Mouse (Mus musculus) heart, embryonic 12.5 days (tissue): ENCODE measurements around the gene Clec16a. TPM values are rescaled to one million over a fixed set of nuclear protein-coding genes. Genes with fewer than 3 reads are reported as not detected.

Experiments
- ATAC-seq: fragments of 200-750 bp; cut with Nextera tagmentation; 2 replicates; pipeline ENCODE4 v1.8.0; 2017; ENCODE audit warnings: moderate TSS enrichment, moderate library complexity; ENCODE audit not compliant: insufficient number of reproducible peaks, low FRiP score
- H3K27ac ChIP-seq: fragments of 300-500 bp; sonication (generic); 2 replicates; pipeline ENCODE4 v1.5.1; 2016; ENCODE audit warnings: mild to moderate bottlenecking, moderate library complexity; ENCODE audit not compliant: poor library complexity, severe bottlenecking
- H3K27me3 ChIP-seq: fragments of 300-500 bp; sonication (generic); replicated peaks from 2 replicates; pipeline ENCODE4 v1.6.1; 2016; ENCODE audit warnings: mild to moderate bottlenecking, moderate library complexity
- H3K36me3 ChIP-seq: fragments of 300-500 bp; sonication (generic); 2 replicates; pipeline ENCODE4 v1.6.1; 2016; ENCODE audit warnings: mild to moderate bottlenecking, moderate library complexity
- H3K4me1 ChIP-seq: fragments of 300-500 bp; sonication (generic); replicated peaks from 2 replicates; pipeline ENCODE4 v1.6.1; 2016; ENCODE audit warnings: mild to moderate bottlenecking
- H3K4me2 ChIP-seq: fragments of 300-500 bp; sonication (generic); 2 replicates; pipeline ENCODE4 v1.6.1; 2016; ENCODE audit warnings: mild to moderate bottlenecking, moderate library complexity
- H3K4me3 ChIP-seq: fragments of 300-500 bp; sonication (generic); 2 replicates; pipeline ENCODE4 v1.5.1; 2016; ENCODE audit warnings: mild to moderate bottlenecking
- H3K9ac ChIP-seq: fragments of 300-500 bp; sonication (generic); 2 replicates; pipeline ENCODE4 v1.6.1; 2016; ENCODE audit warnings: mild to moderate bottlenecking, moderate library complexity
- H3K9me3 ChIP-seq: fragments of 300-500 bp; sonication (generic); replicated peaks from 2 replicates; pipeline ENCODE4 v1.6.1; 2016; ENCODE audit warnings: mild to moderate bottlenecking, moderate library complexity
- WGBS: fragments of 180-500 bp; shearing (Covaris S2); methylation state at CpG from one replicate; pipeline ENCODE4 v1.1.7; 2016; 5-methylcytosine and 5-hydroxymethylcytosine counted together
- polyA plus RNA-seq: library from polyadenylated mRNA; unstranded; fragments of >200 nt; fragmentation: Nextera tagmentation; extraction: Ambion mirVana; gene quantifications from 2 replicates; pipeline ENCODE4 v1.2.1, GENCODE M21; 2016

The Clec16a gene
- polyA plus RNA-seq, 1 experiment from 2014 or later, result 30.0 TPM

DNA sequence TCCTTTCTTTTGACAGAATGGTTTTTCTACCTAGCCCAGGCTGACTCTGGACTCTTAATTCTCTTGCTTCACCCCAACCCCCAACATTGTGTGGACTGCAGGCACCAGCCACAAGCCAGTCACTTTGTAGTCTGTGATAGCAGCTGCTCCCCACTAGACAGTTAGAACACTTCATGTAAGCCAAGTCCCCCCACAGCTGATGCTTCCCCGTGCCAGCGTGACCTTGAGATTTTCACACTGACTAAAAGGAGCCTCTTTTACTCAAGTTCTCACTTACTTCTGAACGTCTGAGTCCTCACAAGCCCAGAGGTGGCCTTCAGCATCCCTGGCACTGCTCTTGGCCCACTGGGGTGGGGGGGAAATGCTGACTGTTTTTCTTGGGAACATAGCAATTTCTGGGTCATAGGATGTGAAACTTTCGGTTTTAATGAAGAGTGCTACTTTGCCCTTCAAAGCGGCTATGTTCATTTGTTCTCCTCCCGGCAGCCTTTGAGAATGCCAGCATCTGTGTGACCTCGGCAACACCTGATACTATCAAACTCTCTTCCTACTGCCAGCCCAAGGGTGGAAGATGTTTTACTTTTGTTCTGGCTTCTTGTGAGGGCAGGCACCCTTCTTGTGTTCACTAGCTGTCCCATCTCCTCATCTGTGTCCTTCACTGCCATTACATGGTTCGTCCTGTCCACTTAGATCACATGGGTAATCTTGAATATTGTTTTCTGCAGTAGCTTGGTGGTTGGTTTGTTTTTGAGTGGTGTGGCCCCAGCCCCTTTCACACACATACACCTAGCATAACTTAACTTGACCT lies 138.3 kb downstream of the Clec16a start:
- Histone ChIP-seq H3K4me3 (no peak overlapping the region), H3K27me3 (no peaks in the 10 kb centered on the region; the same call in 1 of the 2 replicates), H3K9ac (no peak overlapping the region), H3K4me1 (peaks cover 11% of the 10 kb centered on the region), H3K36me3 (no peaks in the 10 kb centered on the region), H3K27ac (no peak overlapping the region), H3K9me3 (no peaks in the 10 kb centered on the region), H3K4me2 (no peak overlapping the region)
- WGBS, result 67% methylated on average over 8 of the region's 8 CpGs
- ATAC-seq, result no peak

DNA sequence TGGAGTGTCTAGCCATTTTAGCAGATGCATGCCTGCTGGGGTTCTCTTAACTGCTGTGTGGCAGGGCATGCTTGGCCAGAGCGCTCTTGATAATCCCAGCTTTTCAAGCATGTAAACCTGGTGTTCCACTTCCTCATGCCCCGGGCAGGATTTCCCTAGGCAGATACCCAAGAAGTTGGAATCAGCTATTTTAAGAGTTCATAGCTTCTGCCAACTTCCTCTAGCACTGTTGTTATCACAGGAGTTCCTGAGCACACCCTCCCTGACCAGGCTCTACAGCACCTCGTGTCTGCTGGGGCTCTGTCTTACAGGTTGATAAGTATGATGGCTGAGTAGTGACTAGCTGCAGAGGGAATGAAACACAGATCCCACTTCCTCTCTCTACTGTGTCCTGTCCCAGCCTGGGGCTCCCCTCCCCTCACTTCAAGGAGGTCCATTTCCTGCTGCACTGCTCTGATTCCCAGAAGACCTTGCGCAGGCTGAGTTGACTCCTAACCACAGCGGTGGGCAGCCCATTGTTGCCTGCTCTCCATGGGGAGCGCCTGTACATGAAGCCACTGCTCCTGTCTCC lies 144.7 kb downstream of the Clec16a start:
- H3K27me3 ChIP-seq, result no peaks in the 10 kb centered on the region
- no peak overlapping the region for H3K9ac ChIP-seq
- peak; percentile 87 for ATAC-seq
- no peaks in the 10 kb centered on the region for H3K36me3 ChIP-seq
- no peak overlapping the region for H3K4me3 ChIP-seq
- H3K9me3 ChIP-seq, result no peaks in the 10 kb centered on the region
- H3K27ac ChIP-seq, result peak overlapping the region; percentile 89
- 32% methylated on average over 6 of the region's 6 CpGs for WGBS
- H3K4me2 ChIP-seq, result peak overlapping the region; percentile 27
- H3K4me1 ChIP-seq, result peaks cover 33% of the 10 kb centered on the region

DNA sequence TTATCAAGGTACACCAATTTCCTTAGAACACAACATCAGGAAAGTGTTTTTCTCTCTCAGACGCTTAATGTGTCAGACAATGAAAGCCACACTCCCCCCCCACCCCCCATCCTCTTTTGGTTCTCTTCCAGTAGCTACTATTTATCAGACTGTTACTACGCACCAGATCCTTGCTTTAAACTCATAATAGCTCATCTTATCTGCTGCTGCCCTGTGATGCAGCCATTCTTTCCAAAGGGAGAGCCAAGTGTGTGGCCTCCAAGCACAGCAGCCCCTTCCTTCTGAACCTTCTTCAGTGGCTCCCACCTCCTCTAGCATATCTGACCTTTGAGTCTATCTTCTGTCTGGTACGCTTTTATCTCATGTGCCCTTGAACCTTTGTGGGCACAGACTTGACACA lies 145.3 kb downstream of the Clec16a start:
- peak overlapping the region; percentile 27 for H3K4me2 ChIP-seq
- no peaks in the 10 kb centered on the region for H3K9me3 ChIP-seq
- WGBS, result 14% methylated on average over 3 of the region's 3 CpGs
- H3K27me3 ChIP-seq, result no peaks in the 10 kb centered on the region
- H3K36me3 ChIP-seq, result no peaks in the 10 kb centered on the region
- H3K4me3 ChIP-seq, result no peak overlapping the region
- ATAC-seq, result peak; percentile 58
- peaks cover 33% of the 10 kb centered on the region for H3K4me1 ChIP-seq
- no peak overlapping the region for H3K9ac ChIP-seq
- peak overlapping the region; percentile 89 for H3K27ac ChIP-seq

DNA sequence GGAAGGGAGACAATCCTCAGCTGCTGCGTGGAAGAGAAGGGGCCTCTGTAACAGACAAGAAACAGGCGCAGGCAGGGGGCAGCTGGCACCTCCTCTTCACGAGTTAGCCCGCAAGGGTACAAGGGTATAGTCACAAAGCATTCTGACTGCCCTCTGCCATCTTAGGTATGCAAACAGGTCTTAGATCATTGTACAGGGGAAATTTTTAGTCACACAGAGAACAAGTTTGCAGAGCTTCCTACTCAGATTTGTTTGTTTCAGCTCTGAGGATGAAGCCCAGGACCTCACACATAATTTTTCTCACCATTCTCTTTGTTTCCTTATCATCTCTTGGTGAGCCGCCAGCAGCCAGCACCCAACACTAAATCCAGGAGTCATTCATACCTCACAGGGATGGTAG lies 146.6 kb downstream of the Clec16a start:
- ATAC-seq, result no peak
- Histone ChIP-seq H3K4me3 (no peak overlapping the region), H3K36me3 (no peaks in the 10 kb centered on the region), H3K4me2 (no peak overlapping the region), H3K27me3 (no peaks in the 10 kb centered on the region), H3K9ac (no peak overlapping the region), H3K27ac (no peak overlapping the region), H3K4me1 (peaks cover 33% of the 10 kb centered on the region), H3K9me3 (no peaks in the 10 kb centered on the region)
- WGBS, result 76% methylated on average over 5 of the region's 5 CpGs

DNA sequence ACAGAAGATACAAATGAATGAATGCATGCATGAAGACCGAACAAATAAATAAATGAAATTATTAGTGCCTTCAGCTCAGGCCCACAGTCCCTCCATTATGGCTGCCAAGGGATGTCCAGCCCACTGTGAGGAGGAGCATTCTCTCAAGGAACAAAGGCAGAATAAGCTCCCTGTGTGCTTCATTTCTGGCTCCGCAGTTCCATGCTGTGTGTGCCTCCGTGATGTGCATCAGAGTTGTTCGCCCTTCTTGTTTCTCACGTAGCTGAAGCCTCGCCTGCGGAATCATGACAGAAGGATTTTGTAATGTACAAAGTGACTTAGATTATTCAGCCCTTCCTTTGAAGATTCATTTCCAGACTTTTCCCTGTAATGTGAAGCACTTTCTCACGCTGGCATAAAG lies 147.7 kb downstream of the Clec16a start:
- Histone ChIP-seq H3K9me3 (no peaks in the 10 kb centered on the region), H3K9ac (no peak overlapping the region), H3K27me3 (no peaks in the 10 kb centered on the region), H3K36me3 (no peaks in the 10 kb centered on the region), H3K4me2 (no peak overlapping the region), H3K4me3 (no peak overlapping the region), H3K4me1 (peaks cover 39% of the 10 kb centered on the region), H3K27ac (no peak overlapping the region)
- no peak for ATAC-seq
- 92% methylated on average over 8 of the region's 8 CpGs for WGBS

DNA sequence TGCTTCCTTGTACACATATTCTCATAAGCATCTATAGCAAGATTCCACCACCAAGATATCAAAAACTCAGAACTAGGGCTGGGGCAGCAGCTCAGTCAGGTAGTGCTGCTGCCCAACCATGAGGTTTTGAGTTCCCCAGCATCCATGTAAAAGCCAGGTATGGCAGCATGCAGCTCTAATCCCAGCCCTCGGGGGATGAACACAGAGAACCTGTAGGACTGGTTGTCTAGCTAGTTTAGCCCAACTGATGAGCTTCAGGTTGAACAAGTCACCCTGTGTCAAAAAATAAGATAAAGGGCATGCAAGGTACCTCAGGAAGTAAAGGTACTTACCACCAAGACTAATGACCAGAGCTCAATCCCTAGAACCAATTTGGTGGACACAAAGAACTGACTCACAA lies 148.3 kb downstream of the Clec16a start:
- Histone ChIP-seq H3K27ac (no peak overlapping the region), H3K4me3 (no peak overlapping the region), H3K4me2 (no peak overlapping the region), H3K36me3 (no peaks in the 10 kb centered on the region), H3K9me3 (no peaks in the 10 kb centered on the region), H3K27me3 (no peaks in the 10 kb centered on the region), H3K4me1 (peaks cover 45% of the 10 kb centered on the region), H3K9ac (no peak overlapping the region)
- ATAC-seq, result no peak
- 76% methylated on average over 1 of the region's 1 CpGs for WGBS

DNA sequence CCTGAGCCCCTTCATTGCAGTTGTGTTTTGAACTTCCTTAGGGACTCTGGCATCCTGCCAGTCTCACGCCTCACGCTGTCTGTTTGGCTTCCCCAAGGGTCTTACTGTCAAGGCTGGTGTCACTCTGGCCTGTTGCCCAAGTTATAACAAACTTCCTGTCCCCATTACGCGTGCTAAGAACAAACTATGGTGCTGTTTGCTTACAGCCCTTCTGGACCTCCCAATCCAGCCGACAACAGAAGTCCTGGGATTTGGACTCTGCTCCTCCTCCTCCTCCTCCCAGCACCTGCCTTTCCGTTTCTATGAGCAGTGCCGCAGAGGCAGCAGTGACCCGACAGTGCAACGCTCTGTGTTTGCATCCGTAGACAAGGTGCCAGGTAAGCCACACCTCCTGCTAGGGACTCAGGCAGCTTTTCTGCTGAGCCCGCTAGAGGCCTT lies 149.3 kb downstream of the Clec16a start:
- Histone ChIP-seq H3K4me3 (no peak overlapping the region), H3K36me3 (no peaks in the 10 kb centered on the region), H3K27me3 (no peaks in the 10 kb centered on the region), H3K27ac (no peak overlapping the region), H3K9ac (no peak overlapping the region), H3K4me2 (no peak overlapping the region), H3K4me1 (peaks cover 46% of the 10 kb centered on the region), H3K9me3 (no peaks in the 10 kb centered on the region)
- 54% methylated on average over 11 of the region's 11 CpGs for WGBS
- ATAC-seq, result no peak

DNA sequence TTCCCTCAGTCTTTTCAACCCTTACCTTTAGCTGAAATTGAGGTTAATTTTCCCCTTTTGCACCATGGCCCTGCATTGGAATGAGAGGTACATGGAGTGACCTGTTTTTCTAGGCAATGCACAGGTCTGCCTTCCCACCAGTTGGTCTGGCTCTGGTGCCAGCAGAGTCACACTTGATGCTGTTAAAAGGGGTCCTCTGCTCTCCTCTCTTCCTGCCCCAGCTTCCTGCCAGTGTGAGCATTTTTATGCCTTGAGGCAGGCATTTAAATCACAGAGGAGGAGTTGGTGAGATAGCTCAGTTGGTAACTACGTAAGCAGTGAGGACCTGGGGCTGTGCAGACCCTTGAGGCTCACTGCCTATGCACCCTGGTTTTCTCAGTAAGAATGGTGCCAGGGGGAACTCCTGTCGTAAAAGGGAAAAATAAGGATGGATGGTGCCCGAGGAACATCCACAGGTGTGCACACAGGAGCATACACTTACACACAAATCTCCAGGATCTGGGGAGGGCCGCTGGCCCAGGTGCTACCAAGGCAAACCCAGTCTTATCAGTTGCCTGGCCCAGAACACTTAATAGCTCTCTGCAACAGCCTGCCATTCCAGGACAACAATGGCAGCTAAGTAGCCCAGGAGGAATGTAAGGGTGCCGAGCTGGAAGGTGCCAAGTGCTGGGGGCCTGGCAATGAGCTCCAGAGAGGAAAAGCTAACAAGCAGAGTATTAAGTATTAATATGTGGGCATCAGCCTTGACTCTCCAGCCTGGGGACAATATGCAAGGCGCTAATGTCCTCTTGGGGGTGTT lies 152.9 kb downstream of the Clec16a start:
- no peaks in the 10 kb centered on the region for H3K27me3 ChIP-seq
- no peaks in the 10 kb centered on the region; the same call in 1 of the 2 replicates for H3K36me3 ChIP-seq
- H3K4me2 ChIP-seq, result no peak overlapping the region
- H3K9me3 ChIP-seq, result no peaks in the 10 kb centered on the region
- WGBS, result 64% methylated on average over 6 of the region's 6 CpGs
- ATAC-seq, result no peak
- peaks cover 30% of the 10 kb centered on the region for H3K4me1 ChIP-seq
- H3K4me3 ChIP-seq, result no peak overlapping the region
- H3K27ac ChIP-seq, result no peak overlapping the region
- H3K9ac ChIP-seq, result no peak overlapping the region

DNA sequence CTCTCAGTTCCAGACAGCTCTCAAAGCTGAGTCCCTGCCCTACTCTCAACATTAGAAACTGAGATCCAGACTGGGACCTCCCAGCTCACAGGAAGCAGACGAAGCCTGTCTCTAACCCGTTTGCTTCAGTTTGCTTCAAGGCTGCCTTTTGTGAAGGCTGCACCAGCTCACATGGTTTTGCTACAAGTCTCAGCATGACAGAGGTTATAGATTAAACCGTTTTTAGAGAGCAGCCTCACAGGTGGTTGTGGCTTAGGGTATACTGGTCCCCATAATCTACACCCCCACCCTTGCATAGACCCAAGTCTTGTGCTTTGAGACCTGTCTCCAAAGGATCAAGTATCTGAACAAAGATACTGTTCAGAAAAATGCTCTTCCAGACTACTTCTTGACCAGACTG lies 154.2 kb downstream of the Clec16a start:
- Histone ChIP-seq H3K36me3 (no peaks in the 10 kb centered on the region; the same call in 1 of the 2 replicates), H3K27ac (no peak overlapping the region), H3K9me3 (no peaks in the 10 kb centered on the region), H3K4me2 (no peak overlapping the region), H3K9ac (no peak overlapping the region), H3K27me3 (no peaks in the 10 kb centered on the region), H3K4me3 (no peak overlapping the region), H3K4me1 (peaks cover 34% of the 10 kb centered on the region)
- WGBS, result 80% methylated on average over 3 of the region's 3 CpGs
- ATAC-seq, result no peak

DNA sequence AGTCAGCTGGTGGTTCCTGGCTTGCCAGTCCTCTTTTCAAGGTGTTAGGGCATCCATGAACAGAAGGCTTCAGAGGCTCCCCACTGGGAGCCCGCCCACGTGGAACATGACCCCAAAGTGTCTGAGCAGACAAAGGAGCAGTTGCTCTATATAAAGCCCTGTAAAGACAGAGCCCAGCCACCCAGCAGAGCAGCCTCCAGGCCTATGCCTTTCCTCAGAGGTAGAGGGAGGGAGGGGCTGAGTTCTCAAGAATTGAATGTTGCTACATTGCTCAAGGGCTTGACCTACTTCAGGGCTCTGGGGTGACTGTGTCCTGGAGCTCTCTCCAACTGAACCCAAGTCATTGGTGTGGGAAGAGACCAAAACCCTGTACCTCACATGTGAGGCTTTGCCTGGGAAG lies 155.0 kb downstream of the Clec16a start:
- H3K9ac ChIP-seq, result no peak overlapping the region
- 47% methylated on average over 2 of the region's 2 CpGs for WGBS
- H3K4me3 ChIP-seq, result no peak overlapping the region
- no peak overlapping the region for H3K4me2 ChIP-seq
- peaks cover 32% of the 10 kb centered on the region for H3K4me1 ChIP-seq
- H3K27ac ChIP-seq, result no peak overlapping the region
- no peaks in the 10 kb centered on the region for H3K27me3 ChIP-seq
- no peak for ATAC-seq
- H3K36me3 ChIP-seq, result no peaks in the 10 kb centered on the region; the same call in 1 of the 2 replicates
- no peaks in the 10 kb centered on the region for H3K9me3 ChIP-seq

DNA sequence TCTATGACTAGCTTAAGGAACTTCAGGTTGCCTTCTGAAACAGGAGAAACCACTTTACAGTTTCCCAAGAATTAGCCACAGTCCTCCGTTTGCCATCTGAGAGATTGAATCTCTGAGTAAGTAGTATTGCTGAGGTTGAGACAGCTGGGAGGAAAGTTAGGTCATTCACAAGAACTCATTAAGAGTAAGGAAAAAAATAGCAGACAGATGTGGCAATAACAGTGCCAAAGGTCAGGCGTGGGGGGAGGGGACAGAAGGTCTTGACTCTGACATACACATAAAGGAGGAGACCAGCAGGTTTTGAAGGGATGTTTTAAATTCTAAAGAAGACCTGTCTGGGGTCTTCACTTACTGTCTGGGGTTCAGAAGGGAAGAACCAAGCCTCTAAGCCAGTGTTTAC lies 157.3 kb downstream of the Clec16a start:
- Histone ChIP-seq H3K27me3 (no peaks in the 10 kb centered on the region), H3K36me3 (no peaks in the 10 kb centered on the region; the same call in 1 of the 2 replicates), H3K4me1 (peaks cover 31% of the 10 kb centered on the region), H3K27ac (no peak overlapping the region), H3K4me3 (no peak overlapping the region), H3K9ac (no peak overlapping the region), H3K9me3 (no peaks in the 10 kb centered on the region), H3K4me2 (no peak overlapping the region)
- 68% methylated on average over 2 of the region's 2 CpGs for WGBS
- ATAC-seq, result no peak
